Comparison of ENCODE assay signal across 27 mouse cellular contexts in genomic region chr14:32546676-32547075, GRCm38 (mm10). TPM values are rescaled to one million over a fixed set of nuclear protein-coding genes. Genes with fewer than 3 reads are reported as not detected.
DNase-seq lines count a peak whose midpoint lies in the region; ATAC-seq and TF ChIP-seq lines count a peak whose summit lies in the region.
"Had no signal": no experiment of that assay in that cellular context is flagged by ENCODE, and none has a peak within 500 bp of the region (broad histone marks: within the 10 kb centered on the region; RNA-seq: fewer than 3 reads in every experiment).

No protein-coding gene starts in this region.

- no peak overlapping the region for H3K4me2 ChIP-seq in midbrain, embryonic 13.5 days (replicated peaks)
- H3K4me2 ChIP-seq in hindbrain, embryonic 14.5 days (replicated peaks): no peak overlapping the region
- no peak overlapping the region for H3K4me2 ChIP-seq in neural tube, embryonic 14.5 days (ENCODE audit: low read depth, low read length)
- no peak overlapping the region for H3K4me2 ChIP-seq in intestine, postnatal 0 days (replicated peaks; ENCODE audit: low read depth)
- H3K4me2 ChIP-seq: heart, embryonic 13.5 days; limb, embryonic 12.5 days; liver, embryonic 12.5 days had no signal

- peak; percentile 50 for DNase-seq in gastrocnemius, adult 2 months
- no peak for DNase-seq in gastrocnemius, postnatal 36 days
- DNase-seq in midbrain, embryonic 10.5 days (ENCODE audit: low spot score): no peak
- DNase-seq in hindbrain, embryonic 14.5 days (ENCODE audit: low spot score): no peak
- DNase-seq in embryo, embryonic 10 days (ENCODE audit: low spot score): no peak
- DNase-seq: adrenal gland, postnatal 14 days; cerebellum, adult 9-10 months; forebrain, postnatal 0 days; heart, adult 2 months; kidney, adult 2 months; kidney, postnatal 10 days; layer of hippocampus, postnatal 36 days; lung, adult 2 months; lung, postnatal 14 days; thymus, adult 18-20 months had no signal

- no peak overlapping the region for H3K9ac ChIP-seq in midbrain, embryonic 13.5 days (replicated peaks)
- no peak overlapping the region for H3K9ac ChIP-seq in hindbrain, embryonic 14.5 days
- no peak overlapping the region for H3K9ac ChIP-seq in neural tube, embryonic 14.5 days (replicated peaks; ENCODE audit: low read depth, low read length)
- H3K9ac ChIP-seq in intestine, postnatal 0 days (ENCODE audit: low read depth, low read length): no peak overlapping the region
- H3K9ac ChIP-seq: forebrain, postnatal 0 days; heart, embryonic 13.5 days; limb, embryonic 12.5 days; liver, embryonic 12.5 days had no signal

- H3K27me3 ChIP-seq in midbrain, embryonic 13.5 days: no peaks in the 10 kb centered on the region
- H3K27me3 ChIP-seq in midbrain, embryonic 10.5 days (ENCODE audit: low read depth, poor library complexity, severe bottlenecking): no peaks in the 10 kb centered on the region
- no peaks in the 10 kb centered on the region for H3K27me3 ChIP-seq in hindbrain, embryonic 14.5 days (ENCODE audit: control insufficient read depth, insufficient read depth, low read length)
- H3K27me3 ChIP-seq in neural tube, embryonic 14.5 days (ENCODE audit: control insufficient read depth, insufficient read depth, low read length): no peaks in the 10 kb centered on the region
- H3K27me3 ChIP-seq in intestine, postnatal 0 days (replicated peaks; ENCODE audit: control insufficient read depth, insufficient read depth, low read length): no peaks in the 10 kb centered on the region
- H3K27me3 ChIP-seq: heart, embryonic 13.5 days; limb, embryonic 12.5 days; liver, embryonic 12.5 days had no signal

- H3K4me3 ChIP-seq in gastrocnemius, adult 2 months: no peak overlapping the region
- H3K4me3 ChIP-seq in midbrain, embryonic 13.5 days (replicated peaks): no peak overlapping the region
- no peak overlapping the region for H3K4me3 ChIP-seq in midbrain, embryonic 10.5 days
- H3K4me3 ChIP-seq in hindbrain, embryonic 14.5 days (replicated peaks; ENCODE audit: low read length): no peak overlapping the region
- H3K4me3 ChIP-seq in neural tube, embryonic 14.5 days (ENCODE audit: low read depth, low read length): no peak overlapping the region
- no peak overlapping the region for H3K4me3 ChIP-seq in intestine, postnatal 0 days (ENCODE audit: low read depth, low read length)
- H3K4me3 ChIP-seq: heart, adult 2 months; heart, embryonic 13.5 days; layer of hippocampus, adult 2 months; limb, embryonic 12.5 days; liver, embryonic 12.5 days had no signal

- H3K9me3 ChIP-seq in midbrain, embryonic 13.5 days: no peaks in the 10 kb centered on the region
- H3K9me3 ChIP-seq in midbrain, embryonic 10.5 days (replicated peaks): no peaks in the 10 kb centered on the region
- no peaks in the 10 kb centered on the region for H3K9me3 ChIP-seq in hindbrain, embryonic 14.5 days (ENCODE audit: control insufficient read depth, low read length)
- H3K9me3 ChIP-seq in neural tube, embryonic 14.5 days (ENCODE audit: control insufficient read depth, low read length): no peaks in the 10 kb centered on the region
- no peaks in the 10 kb centered on the region for H3K9me3 ChIP-seq in intestine, postnatal 0 days (ENCODE audit: control insufficient read depth)
- H3K9me3 ChIP-seq: heart, embryonic 13.5 days; limb, embryonic 12.5 days; liver, embryonic 12.5 days had no signal

- 0 out of 2 replicates have a peak, but pooled peaks cover 5% of the 10 kb centered on the region for H3K4me1 ChIP-seq in midbrain, embryonic 13.5 days (replicated peaks)
- H3K4me1 ChIP-seq in midbrain, embryonic 10.5 days: no peaks in the 10 kb centered on the region
- H3K4me1 ChIP-seq in hindbrain, embryonic 14.5 days (replicated peaks; ENCODE audit: control insufficient read depth, insufficient read depth, low read length): no peaks in the 10 kb centered on the region
- H3K4me1 ChIP-seq in neural tube, embryonic 14.5 days (ENCODE audit: control insufficient read depth, insufficient read depth, low read length): no peaks in the 10 kb centered on the region
- no peaks in the 10 kb centered on the region for H3K4me1 ChIP-seq in intestine, postnatal 0 days (replicated peaks; ENCODE audit: control insufficient read depth, insufficient read depth, low read length)

- intact Hi-C loops in gastrocnemius, adult 2 months (cut with DNase I): no loop called here
- intact Hi-C loops in gastrocnemius, postnatal 36 days (cut with DNase I): no loop called here

- peak overlapping the region; percentile 74 for H3K27ac ChIP-seq in gastrocnemius, adult 2 months
- H3K27ac ChIP-seq in midbrain, embryonic 13.5 days: no peak overlapping the region
- H3K27ac ChIP-seq in midbrain, embryonic 10.5 days (replicated peaks): no peak overlapping the region
- H3K27ac ChIP-seq in hindbrain, embryonic 14.5 days: no peak overlapping the region
- no peak overlapping the region for H3K27ac ChIP-seq in neural tube, embryonic 14.5 days (ENCODE audit: low read depth, low read length)
- no peak overlapping the region for H3K27ac ChIP-seq in intestine, postnatal 0 days (ENCODE audit: low read depth, low read length)
- H3K27ac ChIP-seq: heart, adult 2 months; heart, embryonic 13.5 days; layer of hippocampus, adult 2 months; limb, embryonic 12.5 days; liver, embryonic 12.5 days had no signal

- WGBS in midbrain, embryonic 13.5 days: 62% methylated on average over 5 of the region's 5 CpGs
- 88% methylated on average over 5 of the region's 5 CpGs for WGBS in midbrain, embryonic 10.5 days
- WGBS in hindbrain, embryonic 14.5 days: 50% methylated on average over 5 of the region's 5 CpGs
- WGBS in neural tube, embryonic 14.5 days: 54% methylated on average over 5 of the region's 5 CpGs
- WGBS in intestine, postnatal 0 days: 65% methylated on average over 5 of the region's 5 CpGs

- H3K36me3 ChIP-seq in midbrain, embryonic 13.5 days: peaks cover 25% of the 10 kb centered on the region
- peaks cover 64% of the 10 kb centered on the region for H3K36me3 ChIP-seq in midbrain, embryonic 10.5 days
- peaks cover 26% of the 10 kb centered on the region for H3K36me3 ChIP-seq in hindbrain, embryonic 14.5 days (replicated peaks; ENCODE audit: control insufficient read depth, insufficient read depth)
- 0 out of 2 replicates have a peak, but pooled peaks cover 7% of the 10 kb centered on the region for H3K36me3 ChIP-seq in neural tube, embryonic 14.5 days (ENCODE audit: control insufficient read depth, insufficient read depth, low read length)
- H3K36me3 ChIP-seq in intestine, postnatal 0 days (ENCODE audit: control insufficient read depth, insufficient read depth): peaks cover 18% of the 10 kb centered on the region

- TF ChIP-seq CTCF in gastrocnemius, adult 2 months (IDR thresholded peaks at IDR 0.05): no peak
- TF ChIP-seq CTCF in intestine, postnatal 0 days (IDR thresholded peaks at IDR 0.05; ENCODE audit: low read depth): no peak

- peak; percentile 88 for ATAC-seq in midbrain, embryonic 13.5 days
- ATAC-seq in hindbrain, embryonic 14.5 days (ENCODE audit: low FRiP score): peak; percentile 57; the same call in 1 of the 2 replicates
- ATAC-seq in neural tube, embryonic 14.5 days (ENCODE audit: low read depth): peak; percentile 73
- no peak for ATAC-seq in intestine, postnatal 0 days
- ATAC-seq: CD4-positive, CD25-positive, alpha-beta regulatory T cell, adult 4 months; forebrain, postnatal 0 days; liver, embryonic 12.5 days had no signal

RNA-seq across cellular contexts. Expression of gene Ercc6, which starts 33.4 kb away (rescaled TPM):
- total RNA-seq in gastrocnemius, adult 2 months (2021): 1 to 10 TPM; 4.4 to 4.5 TPM
- 1 to 10 TPM; 3.8 to 4.5 TPM for total RNA-seq in gastrocnemius, postnatal 36 days (2021)
- polyA plus RNA-seq in midbrain, embryonic 13.5 days (2015; fragmentation: Nextera tagmentation; extraction: Ambion mirVana): 32.4 and 33.8 TPM in 2 replicates
- polyA plus RNA-seq in midbrain, embryonic 10.5 days (2016; fragmentation: Nextera tagmentation; extraction: Ambion mirVana): 26.0 and 27.8 TPM in 2 replicates
- polyA plus RNA-seq in hindbrain, embryonic 14.5 days (2014; fragmentation: Nextera tagmentation; extraction: Ambion mirVana): 22.1 and 24.4 TPM in 2 replicates
- polyA plus RNA-seq in neural tube, embryonic 14.5 days (2014; fragmentation: Nextera tagmentation; extraction: Ambion mirVana): 23.3 and 25.1 TPM in 2 replicates
- 7.7 and 8.4 TPM in 2 replicates for polyA plus RNA-seq in intestine, postnatal 0 days (2015; fragmentation: Nextera tagmentation; extraction: Ambion mirVana)

RNA-seq across cellular contexts. Expression of gene Prrxl1, which starts 52.5 kb away (rescaled TPM):
- total RNA-seq in gastrocnemius, adult 2 months (2021): not detected
- total RNA-seq in gastrocnemius, postnatal 36 days (2021): not detected
- polyA plus RNA-seq in midbrain, embryonic 13.5 days (2015; fragmentation: Nextera tagmentation; extraction: Ambion mirVana): 5.7 TPM in 2 replicates
- polyA plus RNA-seq in midbrain, embryonic 10.5 days (2016; fragmentation: Nextera tagmentation; extraction: Ambion mirVana): 6.0 and 8.1 TPM in 2 replicates
- polyA plus RNA-seq in hindbrain, embryonic 14.5 days (2014; fragmentation: Nextera tagmentation; extraction: Ambion mirVana): 56.5 and 63.2 TPM in 2 replicates
- 110 and 123 TPM in 2 replicates for polyA plus RNA-seq in neural tube, embryonic 14.5 days (2014; fragmentation: Nextera tagmentation; extraction: Ambion mirVana)
- 0.14 and 0.26 TPM in 2 replicates for polyA plus RNA-seq in intestine, postnatal 0 days (2015; fragmentation: Nextera tagmentation; extraction: Ambion mirVana)
- total RNA-seq: heart, adult 2 months; heart, postnatal 25 days; layer of hippocampus, postnatal 36 days; left cerebral cortex, postnatal 14 days; megakaryocyte progenitor cell, adult 5-6 weeks had no signal
- polyA plus RNA-seq: CD4-positive, CD25-positive, alpha-beta regulatory T cell, adult 4 months; heart, adult 2 months; kidney, adult 2 months; liver, embryonic 12.5 days; lung, adult 2 months; small intestine, adult 2 months had no signal
